Mouse (Mus musculus) stomach, postnatal 0 days (tissue): ENCODE data around the gene Runx2. TPM values are rescaled to one million over a fixed set of nuclear protein-coding genes. Genes with fewer than 3 reads are reported as not detected.
A peak's percentile ranks its signal among the peaks of the same experiment; 100 is the strongest.

Source experiments
- ATAC-seq: fragments of 200-750 bp; cut with Nextera tagmentation; 2 replicates; pipeline ENCODE4 v1.8.0; 2017; ENCODE audit not compliant: low FRiP score, low TSS enrichment
- DNase-seq: peaks from one replicate; pipeline ENCODE4 v3.0.0-alpha.2; 2016; ENCODE audit warnings: low spot score
- H3K27ac ChIP-seq: fragments of 300-500 bp; sonication (generic); replicated peaks from 2 replicates; pipeline ENCODE4 v1.5.1; 2014; ENCODE audit warnings: mild to moderate bottlenecking, control low read depth
- H3K27me3 ChIP-seq: fragments of 300-500 bp; sonication (generic); 2 replicates; pipeline ENCODE4 v1.6.1; 2014; ENCODE audit warnings: low read length; ENCODE audit not compliant: control insufficient read depth, insufficient read depth
- H3K36me3 ChIP-seq: fragments of 300-500 bp; sonication (generic); 2 replicates; pipeline ENCODE4 v1.6.1; 2014; ENCODE audit warnings: low read length, mixed read lengths; ENCODE audit not compliant: control insufficient read depth, insufficient read depth
- H3K4me1 ChIP-seq: fragments of 300-500 bp; sonication (generic); replicated peaks from 2 replicates; pipeline ENCODE4 v1.6.1; 2014; ENCODE audit warnings: antibody characterized with exemption; ENCODE audit not compliant: control insufficient read depth, insufficient read depth
- H3K4me2 ChIP-seq: fragments of 300-500 bp; sonication (generic); replicated peaks from 2 replicates; pipeline ENCODE4 v1.6.1; 2014; ENCODE audit warnings: low read depth, mild to moderate bottlenecking, control low read depth, moderate library complexity
- H3K4me3 ChIP-seq: fragments of 300-500 bp; sonication (generic); 2 replicates; pipeline ENCODE4 v1.5.1; 2014; ENCODE audit warnings: low read depth, low read length, control low read depth
- H3K9ac ChIP-seq: fragments of 300-500 bp; sonication (generic); 2 replicates; pipeline ENCODE4 v1.6.1; 2014; ENCODE audit warnings: mild to moderate bottlenecking, low read length, control low read depth, mixed read lengths
- H3K9me3 ChIP-seq: fragments of 300-500 bp; sonication (generic); 2 replicates; pipeline ENCODE4 v1.6.1; 2016; ENCODE audit warnings: low read length; ENCODE audit not compliant: control insufficient read depth
- CTCF ChIP-seq: IDR thresholded peaks from 2 replicates; pipeline ENCODE4 v1.5.1; 2016; ENCODE audit warnings: antibody characterized with exemption, low read depth, mild to moderate bottlenecking, moderate library complexity
- EP300 ChIP-seq: optimal IDR thresholded peaks from 2 replicates; pipeline ENCODE3; 2016; ENCODE audit warnings: antibody characterized with exemption
- WGBS: fragments of 180-500 bp; shearing (Covaris S2); extraction: QIAGEN DNeasy Blood & Tissue Kit; methylation state at CpG from one replicate; pipeline ENCODE4 v1.1.7; 2014; 5-methylcytosine and 5-hydroxymethylcytosine counted together
- polyA plus RNA-seq: library from polyadenylated mRNA; unstranded; fragments of >200 nt; fragmentation: Nextera tagmentation; extraction: Ambion mirVana; gene quantifications from 2 replicates; pipeline ENCODE4 v1.2.1, GENCODE M21; 2015

The Runx2 gene
- polyA plus RNA-seq, 1 experiment from 2014 or later, result 0.53 TPM

DNA sequence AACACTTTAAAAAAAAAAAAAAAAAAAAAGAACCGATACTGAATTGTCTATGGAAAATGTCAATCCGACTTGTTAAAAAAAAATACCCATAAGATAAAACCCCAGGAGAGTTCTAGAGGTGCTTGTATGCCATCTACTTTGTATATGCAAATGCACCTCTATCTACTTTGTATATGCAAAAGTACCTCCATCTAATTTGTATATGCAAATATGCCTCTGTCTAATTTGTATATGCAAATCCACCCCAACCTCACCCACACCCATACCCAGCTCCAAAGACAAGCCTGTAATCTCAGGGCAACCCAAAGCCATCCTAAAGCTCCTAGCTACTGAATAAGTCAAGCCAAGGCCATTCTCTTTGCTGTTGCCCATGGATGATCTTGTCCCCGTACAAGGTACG is 203.1 kb downstream of the Runx2 start:
- H3K27me3 ChIP-seq, result no peaks in the 10 kb centered on the region
- no peaks in the 10 kb centered on the region for H3K4me1 ChIP-seq
- WGBS, result 89% methylated on average over 4 of the region's 4 CpGs
- no peaks in the 10 kb centered on the region for H3K36me3 ChIP-seq
- no peak overlapping the region for H3K27ac ChIP-seq
- H3K4me3 ChIP-seq, result no peak overlapping the region
- no peaks in the 10 kb centered on the region for H3K9me3 ChIP-seq
- TF ChIP-seq CTCF, result no peak
- TF ChIP-seq EP300, result no peak
- H3K9ac ChIP-seq, result no peak overlapping the region
- no peak for DNase-seq
- no peak overlapping the region for H3K4me2 ChIP-seq
- no peak for ATAC-seq

GRCm38 (mm10) chr17:44610828-44611227 is 203.8 kb downstream of the Runx2 start:
- ATAC-seq (no peak), DNase-seq (no peak)
- Histone ChIP-seq H3K9me3 (no peaks in the 10 kb centered on the region), H3K4me3 (no peak overlapping the region), H3K27me3 (no peaks in the 10 kb centered on the region), H3K4me2 (no peak overlapping the region), H3K27ac (no peak overlapping the region), H3K36me3 (no peaks in the 10 kb centered on the region), H3K4me1 (no peaks in the 10 kb centered on the region), H3K9ac (no peak overlapping the region)
- WGBS, result 76% methylated on average over 6 of the region's 6 CpGs
- no peak for TF ChIP-seq CTCF
- no peak for TF ChIP-seq EP300

DNA sequence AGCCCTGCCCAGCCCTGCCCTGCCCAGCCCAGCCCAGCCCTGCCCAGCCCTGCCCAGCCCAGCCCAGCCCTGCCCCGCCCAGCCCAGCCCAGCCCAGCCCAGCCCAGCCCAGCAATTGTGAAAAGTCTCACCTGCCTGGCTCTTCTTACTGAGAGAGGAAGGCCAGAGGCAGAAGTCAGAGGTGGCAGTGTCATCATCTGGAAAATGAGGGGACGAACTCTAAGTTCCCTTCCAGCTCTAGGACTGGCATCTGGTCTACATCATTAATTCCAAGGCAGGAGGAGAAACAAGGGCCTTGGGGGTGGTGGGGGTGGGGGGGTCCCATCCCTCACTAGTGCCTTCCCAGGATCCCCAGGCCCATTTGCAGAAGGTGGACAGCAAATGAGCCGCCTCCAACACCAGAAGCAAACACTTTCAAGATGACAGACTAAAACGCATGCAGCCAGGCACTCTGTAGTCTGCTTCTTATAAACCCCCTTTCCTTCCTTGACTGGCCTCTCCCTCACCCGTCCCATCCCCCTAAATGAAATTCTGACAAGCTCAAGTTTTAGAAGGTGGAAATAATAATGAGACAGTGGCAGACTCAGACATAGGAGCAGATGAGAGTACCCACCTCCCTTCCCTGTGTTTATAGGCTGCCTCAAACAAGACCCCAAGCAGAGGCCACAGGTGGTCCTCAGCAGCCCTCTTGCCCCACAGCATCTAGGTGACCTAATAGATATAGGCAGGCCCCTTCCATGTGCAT is 204.5 kb downstream of the Runx2 start:
- Histone ChIP-seq H3K9ac (no peak overlapping the region), H3K4me1 (no peaks in the 10 kb centered on the region), H3K4me2 (no peak overlapping the region), H3K9me3 (no peaks in the 10 kb centered on the region), H3K4me3 (no peak overlapping the region), H3K27ac (no peak overlapping the region), H3K27me3 (no peaks in the 10 kb centered on the region), H3K36me3 (no peaks in the 10 kb centered on the region)
- DNase-seq (peak; percentile 21), ATAC-seq (no peak)
- TF ChIP-seq EP300 (no peak), CTCF (no peak)
- 58% methylated on average over 5 of the region's 5 CpGs for WGBS

DNA sequence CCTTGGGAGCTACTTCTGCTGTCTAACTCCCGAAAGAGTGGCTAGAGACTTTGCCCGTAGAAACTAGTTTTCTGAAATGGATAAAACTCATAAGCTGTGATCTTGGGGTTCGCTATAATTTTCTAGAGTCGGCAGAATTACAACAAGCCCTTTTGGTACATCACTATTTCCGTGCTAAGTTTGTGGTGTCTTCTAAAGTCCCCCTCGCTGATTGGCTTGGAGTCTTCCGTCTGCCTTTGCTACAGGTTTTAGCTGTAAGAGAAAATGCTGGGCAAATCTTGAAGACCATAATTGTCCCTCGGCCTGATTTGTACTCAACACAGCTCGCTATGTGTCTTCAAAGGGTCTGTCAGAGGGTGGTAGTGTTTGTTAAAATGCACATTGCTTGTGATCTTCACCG is 205.2 kb downstream of the Runx2 start:
- ATAC-seq, result no peak
- H3K4me2 ChIP-seq, result no peak overlapping the region
- WGBS, result 84% methylated on average over 10 of the region's 10 CpGs
- H3K27ac ChIP-seq, result no peak overlapping the region
- no peak overlapping the region for H3K9ac ChIP-seq
- no peaks in the 10 kb centered on the region for H3K9me3 ChIP-seq
- DNase-seq, result no peak
- TF ChIP-seq CTCF (no peak), EP300 (no peak)
- H3K36me3 ChIP-seq, result no peaks in the 10 kb centered on the region
- no peak overlapping the region for H3K4me3 ChIP-seq
- no peaks in the 10 kb centered on the region for H3K27me3 ChIP-seq
- H3K4me1 ChIP-seq, result no peaks in the 10 kb centered on the region

DNA sequence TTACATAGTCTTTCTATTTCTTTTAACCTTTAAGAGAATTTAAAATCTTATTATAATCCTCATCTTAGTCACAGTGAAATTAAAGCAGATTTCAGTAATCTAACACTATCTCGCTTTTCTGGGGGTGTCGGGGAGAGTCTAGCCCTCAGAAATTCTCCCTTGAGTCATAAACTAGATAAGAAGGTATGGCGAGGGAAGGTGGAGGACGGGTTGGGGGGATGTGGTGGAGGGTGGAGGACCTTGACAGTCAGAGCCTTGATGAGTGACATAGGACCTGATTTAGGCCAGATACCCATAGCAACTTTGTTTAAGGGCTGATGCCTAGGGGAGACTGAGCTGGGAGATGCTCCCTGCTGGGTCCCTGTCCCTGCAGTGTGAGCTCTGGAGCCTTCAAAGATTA is 205.7 kb downstream of the Runx2 start:
- no peak overlapping the region for H3K4me2 ChIP-seq
- 81% methylated on average over 4 of the region's 4 CpGs for WGBS

DNA sequence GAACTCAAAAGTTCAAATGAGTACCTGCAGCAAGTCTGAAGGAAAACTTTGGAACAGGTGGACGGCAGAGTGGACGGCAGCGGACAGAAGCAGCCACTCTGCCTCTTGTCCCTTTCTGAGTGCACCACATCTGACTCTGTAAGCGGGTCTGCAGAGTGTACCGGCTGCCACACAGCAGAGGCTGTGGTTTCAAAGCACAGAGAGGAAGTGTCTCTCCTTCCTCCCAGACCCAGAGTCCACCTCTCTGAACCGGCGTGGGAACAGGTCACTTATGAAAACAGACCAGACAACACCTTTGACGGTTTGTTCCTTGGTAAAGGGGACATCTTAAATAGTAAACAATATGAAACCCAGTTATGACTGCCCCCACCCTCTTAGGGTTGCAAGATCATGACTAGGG is 207.2 kb downstream of the Runx2 start:
- Histone ChIP-seq H3K4me1 (no peaks in the 10 kb centered on the region), H3K9ac (no peak overlapping the region), H3K9me3 (no peaks in the 10 kb centered on the region), H3K27ac (no peak overlapping the region), H3K4me3 (no peak overlapping the region), H3K4me2 (no peak overlapping the region), H3K36me3 (no peaks in the 10 kb centered on the region), H3K27me3 (no peaks in the 10 kb centered on the region)
- WGBS, result 85% methylated on average over 8 of the region's 8 CpGs
- ATAC-seq, result no peak
- no peak for DNase-seq
- TF ChIP-seq EP300 (no peak), CTCF (no peak)

More for the DNA sequence above, 205.7 kb downstream of the Runx2 start:
- Histone ChIP-seq H3K9ac (no peak overlapping the region), H3K4me3 (no peak overlapping the region), H3K27ac (no peak overlapping the region), H3K27me3 (no peaks in the 10 kb centered on the region), H3K9me3 (no peaks in the 10 kb centered on the region), H3K36me3 (no peaks in the 10 kb centered on the region), H3K4me1 (no peaks in the 10 kb centered on the region)
- TF ChIP-seq EP300 (no peak), CTCF (no peak)
- no peak for DNase-seq
- ATAC-seq, result no peak
